Mouse (Mus musculus): ENCODE data around the gene Gdf15.

DNA sequence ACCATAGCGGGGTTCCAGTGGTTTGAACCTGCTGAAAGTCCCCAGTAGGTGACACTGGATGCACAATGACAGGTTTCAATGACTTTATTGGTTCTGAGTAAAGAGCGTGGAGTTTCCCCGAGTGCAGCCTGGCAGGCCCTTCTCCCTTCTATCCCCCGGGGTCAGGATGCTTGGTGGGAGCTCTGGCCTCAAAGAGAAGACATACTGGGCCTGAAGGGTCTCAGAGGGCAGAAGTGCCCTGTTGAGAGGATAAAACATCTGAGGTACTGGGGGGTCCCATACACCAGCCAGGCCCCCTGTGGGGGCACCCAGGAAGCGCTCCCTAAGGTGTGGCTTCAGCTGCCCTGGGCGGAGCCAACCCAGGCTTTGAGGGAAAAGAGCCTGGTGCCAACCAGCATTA, 14.1 kb upstream of the Gdf15 start:
- TF ChIP-seq CTCF (IDR thresholded peaks at IDR 0.05; ENCODE audit: borderline replicate concordance, control insufficient read depth, extremely low read depth, insufficient read depth, low read length, poor library complexity) (no peak), POLR2A (IDR thresholded peaks at IDR 0.05; ENCODE audit: control insufficient read depth, extremely low read depth, insufficient read depth, low read length, poor library complexity) (no peak)

Measured in thymus, adult 2 months (tissue).